Mouse (Mus musculus) urinary bladder, postnatal 14 days (tissue): Measurements from ENCODE around the gene Vasp.
A peak's percentile ranks its signal among the peaks of the same experiment; 100 is the strongest.

ENCODE experiments used
- DNase-seq: peaks from one replicate; pipeline ENCODE4 v3.0.0; 2021; ENCODE audit warnings: low spot score

Gene Vasp

DNA sequence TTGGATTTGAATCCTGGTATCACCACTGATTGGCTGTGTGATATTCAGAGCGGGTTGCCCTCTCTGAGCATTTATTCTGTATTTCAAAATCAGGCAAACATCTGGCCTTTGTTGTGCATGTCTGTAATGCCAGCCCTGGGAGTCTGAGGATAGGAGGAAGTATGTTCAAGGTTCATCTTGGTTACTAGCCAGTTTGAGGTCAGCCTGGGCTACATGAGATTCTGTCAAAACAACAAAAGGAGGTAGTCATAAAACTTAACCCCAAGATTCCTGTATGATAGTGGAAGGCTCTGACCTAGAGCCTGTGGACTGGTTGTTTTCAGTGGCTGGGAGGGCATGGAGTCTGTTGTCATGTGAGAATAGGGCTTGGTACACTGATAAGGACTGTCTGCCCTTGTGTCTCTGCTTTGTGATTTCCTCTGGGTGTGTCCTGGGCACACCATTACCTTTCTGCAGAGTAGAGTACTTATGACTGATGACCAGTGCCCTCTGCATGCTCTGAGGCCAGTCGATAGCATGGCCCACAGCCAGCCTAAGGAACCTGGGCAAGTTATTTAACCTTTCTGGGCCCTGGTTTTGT, 36.4 kb downstream of the Vasp start:
- no peak for DNase-seq

- no peak for DNase-seq
These were observed 37.0 kb downstream of the Vasp start for GRCm38 (mm10) chr7:19234652-19235051.

DNA sequence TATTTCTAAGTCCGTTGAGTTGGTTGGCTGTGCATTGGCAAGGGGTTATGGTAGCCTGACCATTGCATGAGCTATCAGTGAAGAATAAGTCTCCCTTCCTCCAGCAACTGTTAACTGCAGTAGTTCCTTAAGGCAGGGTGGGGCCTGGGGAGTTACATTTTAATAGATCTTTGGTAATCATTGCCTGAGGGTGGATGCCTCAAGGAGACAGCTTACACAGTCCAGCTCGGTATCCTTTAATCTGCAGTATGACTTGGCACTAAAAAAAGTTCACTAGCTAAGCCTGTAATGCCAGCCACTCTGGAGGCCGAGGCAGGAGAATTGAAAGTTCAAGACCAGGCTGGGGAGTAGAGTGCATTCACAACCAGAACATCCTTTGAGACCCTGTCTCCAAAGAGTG, 39.8 kb downstream of the Vasp start:
- DNase-seq, result no peak

DNA sequence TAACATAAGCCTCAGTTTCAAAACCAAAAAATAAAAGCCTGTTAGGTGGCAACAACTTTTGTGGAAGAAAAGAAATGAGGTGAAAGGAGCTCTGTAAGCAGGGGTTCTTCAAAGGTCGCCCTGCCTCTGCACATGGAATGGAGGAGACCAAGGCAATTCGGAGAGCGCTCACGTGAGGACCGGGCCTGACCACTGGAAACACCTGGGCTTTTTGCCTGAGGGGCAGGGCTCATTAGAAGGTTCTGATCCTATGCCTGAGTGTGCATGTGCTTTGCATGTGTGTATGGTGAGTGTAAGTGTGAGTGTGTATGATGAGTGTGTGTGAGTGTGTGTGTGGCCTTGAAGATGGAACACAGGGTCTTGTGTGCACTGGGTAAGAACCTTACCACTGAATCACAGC, 40.7 kb downstream of the Vasp start:
- no peak for DNase-seq

DNA sequence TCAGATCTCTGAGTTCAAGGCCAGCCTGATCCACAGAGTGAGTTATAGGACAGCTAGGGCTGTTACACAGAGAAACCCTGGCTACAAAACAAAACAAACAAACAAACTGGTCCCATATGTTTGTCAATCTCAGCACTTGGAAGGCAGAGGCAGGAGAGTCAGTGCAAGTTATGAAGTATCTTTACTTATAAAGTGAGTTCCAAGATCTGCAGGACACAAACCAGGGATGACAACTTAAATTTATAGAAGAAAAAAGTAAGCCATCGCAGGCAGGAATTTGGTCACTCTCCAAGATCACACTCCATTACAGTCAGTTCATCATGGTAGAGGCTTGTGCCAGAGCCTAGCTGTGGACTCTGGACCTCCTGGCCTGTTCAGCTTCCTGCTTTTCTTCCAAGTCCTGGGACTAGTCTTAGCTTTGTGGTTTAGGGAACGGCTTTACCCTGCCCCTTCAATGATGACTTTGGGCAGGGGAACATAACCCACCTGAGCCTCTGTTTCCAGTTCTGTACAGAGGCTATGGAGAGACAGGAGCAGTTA, 41.5 kb downstream of the Vasp start:
- no peak for DNase-seq

DNA sequence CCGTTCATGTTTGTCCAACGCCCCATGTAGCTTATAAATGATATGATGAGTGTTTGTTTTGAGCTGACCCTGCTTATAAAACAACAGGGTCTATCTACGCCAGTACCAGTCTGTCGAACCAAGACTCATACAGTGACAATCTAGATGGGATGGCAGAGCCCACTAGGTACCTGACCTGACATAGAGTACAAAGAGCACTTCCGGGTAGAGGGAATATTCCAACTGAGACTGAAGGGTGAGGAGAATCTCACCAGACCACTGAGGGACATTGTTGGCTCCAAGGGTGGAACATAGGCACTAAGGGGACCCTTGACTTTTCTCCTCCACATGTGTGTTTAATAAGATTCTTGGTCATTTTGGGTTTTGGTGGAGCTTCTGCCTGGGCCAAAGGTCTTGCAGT, 42.2 kb downstream of the Vasp start:
- DNase-seq, result no peak

DNA sequence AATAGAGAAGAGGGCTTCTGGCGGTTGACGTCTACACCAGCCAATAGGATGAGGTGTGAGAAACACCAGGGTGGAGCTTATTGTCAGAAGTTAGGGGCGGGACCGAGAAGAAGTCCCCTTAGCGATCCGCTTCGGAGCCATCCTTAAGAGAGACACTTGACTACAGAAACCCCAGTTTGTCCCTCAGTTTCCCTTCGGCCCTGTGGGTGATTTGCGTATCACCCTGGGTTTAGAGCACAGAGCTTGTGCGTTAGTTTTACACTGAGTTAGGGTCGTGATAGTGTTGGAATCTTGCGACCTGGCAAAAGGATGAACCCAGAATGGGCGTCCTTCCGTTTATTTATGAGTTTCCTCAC, 42.8 kb downstream of the Vasp start:
- DNase-seq, result no peak

GRCm38 (mm10) chr7:19227883-19228792, 43.5 kb downstream of the Vasp start, which contains the start of gene Opa3:
Opa3 (plus strand) TSS chr7:19228334.
- DNase-seq, result peak; percentile 100

- DNase-seq, result peak; percentile 42
These were observed 44.5 kb downstream of the Vasp start for GRCm38 (mm10) chr7:19226817-19227797.

- no peak for DNase-seq
These were observed 46.7 kb downstream of the Vasp start for GRCm38 (mm10) chr7:19224933-19225332.

DNA sequence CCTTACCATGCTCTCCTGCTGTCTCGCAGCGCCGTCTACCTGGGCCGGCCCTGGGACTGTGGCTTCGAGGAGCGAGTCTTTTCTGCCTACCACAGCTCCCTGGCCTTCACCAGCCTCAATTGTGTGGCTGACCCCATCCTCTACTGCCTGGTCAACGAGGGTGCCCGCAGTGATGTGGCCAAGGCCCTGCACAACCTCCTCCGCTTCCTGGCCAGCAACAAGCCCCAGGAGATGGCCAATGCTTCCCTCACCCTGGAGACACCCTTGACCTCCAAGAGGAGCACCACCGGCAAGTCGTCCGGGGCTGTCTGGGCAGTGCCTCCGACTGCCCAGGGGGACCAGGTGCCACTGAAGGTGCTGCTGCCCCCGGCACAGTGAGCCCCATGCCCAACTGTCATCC, 48.7 kb downstream of the Vasp start:
- no peak for DNase-seq

DNA sequence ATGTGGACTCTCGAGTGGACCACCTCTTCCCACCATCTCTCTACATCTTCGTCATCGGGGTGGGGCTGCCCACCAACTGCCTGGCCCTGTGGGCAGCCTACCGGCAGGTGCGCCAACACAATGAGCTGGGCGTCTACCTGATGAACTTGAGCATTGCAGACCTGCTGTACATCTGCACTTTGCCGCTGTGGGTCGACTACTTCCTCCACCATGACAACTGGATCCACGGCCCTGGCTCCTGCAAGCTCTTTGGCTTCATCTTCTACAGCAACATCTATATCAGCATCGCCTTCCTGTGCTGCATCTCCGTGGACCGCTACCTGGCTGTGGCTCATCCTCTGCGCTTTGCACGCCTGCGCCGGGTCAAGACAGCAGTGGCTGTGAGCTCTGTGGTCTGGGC, 49.4 kb downstream of the Vasp start:
- no peak for DNase-seq

- no peak for DNase-seq
These were observed 51.6 kb downstream of the Vasp start for GRCm38 (mm10) chr7:19220061-19220460.

DNA sequence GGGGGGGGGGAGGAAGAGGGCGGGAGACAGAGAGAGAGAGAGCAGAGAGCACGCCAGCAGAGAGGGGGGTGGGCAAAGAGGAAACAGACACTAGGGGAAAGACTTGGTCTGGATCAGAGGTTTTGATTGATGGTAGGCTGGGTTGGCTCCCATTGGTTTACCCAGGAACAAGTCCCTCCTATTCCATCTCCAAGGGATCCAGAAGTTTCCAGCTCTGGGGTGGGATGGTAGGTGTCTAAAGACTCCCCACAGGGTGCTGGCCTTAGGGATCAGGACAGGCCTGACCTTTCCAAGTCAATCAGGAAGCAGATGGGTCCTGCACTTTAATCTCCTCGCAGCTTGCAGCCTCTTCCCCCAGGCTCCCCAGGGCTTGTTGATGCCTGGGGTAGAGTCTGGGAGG, 53.7 kb downstream of the Vasp start:
- no peak for DNase-seq

DNA sequence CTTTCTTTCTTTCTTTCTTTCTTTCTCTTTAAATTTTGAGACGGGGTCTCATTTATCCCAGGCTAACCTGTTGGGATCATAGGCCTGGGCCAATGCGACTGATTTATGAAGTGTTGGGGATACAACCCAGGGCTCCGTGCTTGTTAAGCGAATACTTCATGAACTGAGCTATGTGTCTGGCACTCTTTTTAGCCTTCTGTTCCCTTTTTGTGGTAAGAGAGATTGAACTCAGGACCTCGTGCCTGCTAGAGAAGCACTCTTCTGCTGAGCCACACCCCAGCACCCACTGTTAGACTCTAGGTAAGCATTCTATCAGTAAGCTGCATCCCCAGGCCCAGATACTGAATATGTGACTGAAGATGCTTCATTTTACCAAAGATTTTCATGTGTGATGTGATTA, 54.1 kb downstream of the Vasp start:
- no peak for DNase-seq

DNA sequence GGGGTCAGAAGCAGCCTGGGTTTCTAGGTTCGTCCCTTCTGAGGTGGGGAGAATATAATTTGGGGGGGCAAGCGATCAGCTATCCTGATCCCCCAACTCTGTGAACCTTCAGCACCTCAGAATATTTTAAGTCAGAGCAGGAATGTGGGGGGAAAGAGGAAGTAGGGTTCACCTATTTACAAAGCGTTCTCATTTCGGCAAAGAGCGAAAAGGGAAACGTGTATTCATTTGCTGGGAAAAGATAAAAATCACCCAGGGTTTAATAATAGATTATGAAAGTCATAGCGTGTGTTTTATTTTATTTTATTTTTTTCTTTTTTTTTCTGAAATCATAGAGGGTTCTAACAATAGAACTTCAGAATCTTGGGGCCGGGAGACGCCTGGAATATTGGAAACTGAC, 56.7 kb downstream of the Vasp start:
- DNase-seq, result no peak

DNA sequence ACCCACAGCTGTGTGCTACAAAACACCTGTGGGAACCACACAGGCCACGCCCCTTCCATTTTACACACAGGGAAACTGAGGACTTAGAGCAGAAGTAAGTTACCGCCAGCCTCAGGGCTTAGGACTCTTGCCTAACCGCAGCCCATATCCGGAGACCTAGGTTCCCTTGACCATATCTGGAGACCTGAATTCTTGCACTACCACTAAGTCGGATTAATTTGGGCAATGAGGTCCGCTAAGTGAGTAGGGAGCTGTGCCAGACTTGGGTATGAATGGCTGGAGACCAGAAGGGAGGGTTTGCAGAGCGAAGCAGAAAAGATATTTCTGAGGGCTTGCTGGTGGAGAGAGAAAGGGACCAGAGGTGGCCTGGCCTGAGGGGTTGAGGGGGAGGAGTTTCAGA, 57.2 kb downstream of the Vasp start:
- no peak for DNase-seq

- no peak for DNase-seq
These were observed 58.2 kb downstream of the Vasp start for GRCm38 (mm10) chr7:19213385-19213784.

GRCm38 (mm10) chr7:19211996-19212755, 59.4 kb downstream of the Vasp start, which contains the start of gene Gpr4:
Gpr4 (plus strand) TSS chr7:19212538.
- no peak for DNase-seq

- no peak for DNase-seq
These were observed 60.5 kb downstream of the Vasp start for GRCm38 (mm10) chr7:19211041-19211675.

- no peak for DNase-seq
These were observed 61.6 kb downstream of the Vasp start for GRCm38 (mm10) chr7:19210010-19210409.
